Mouse (Mus musculus): ENCODE results near the gene Tmem176b. TPM values are rescaled to one million over a fixed set of nuclear protein-coding genes. Genes with fewer than 3 reads are reported as not detected.
"Not testable (repeated sequence)": the region's sequence is repeated elsewhere in the genome, so short reads cannot be mapped to it uniquely, and the experiment has no call there.

Tmem176b gene
- 10 to 100 TPM in 9 of 26 experiments, 1 to 10 TPM in 16, under 1 TPM in 1; 0.70 to 33.6 (median 6.5) TPM for total RNA-seq (2018; cell fraction: chromatin; rRNA removed)
- 100 to 1,000 TPM in 8 of 26 experiments, 10 to 100 TPM in 18; 31.3 to 123 (median 52.8) TPM for total RNA-seq (2018; cell fraction: cytosol; rRNA removed)
- total RNA-seq (2018; cell fraction: nucleus; rRNA removed) = 10 to 100 TPM; 13.8 to 98.6 (median 43.3) TPM
- polyA plus RNA-seq (2018) = 20.8 to 122 TPM (median 51.6 TPM) in 3 replicates

- Histone ChIP-seq H3K36me3 (ENCODE audit: inconsistent target) (peaks cover 4% of the 10 kb centered on the region; the same call in 1 of the 2 replicates), H3K79me2 (ENCODE audit: inconsistent target) (peaks cover 4% of the 10 kb centered on the region; the same call in 1 of the 2 replicates), H3K27ac (no peak within 1 kb of the TSS), H3K4me3 (ENCODE audit: inconsistent target) (no peak within 1 kb of the TSS; the same call in 1 of the 2 replicates)
- 38% methylated on average over 6 of the region's 6 CpGs for WGBS (ENCODE audit: missing documents)
Observed at GRCm38 (mm10) chr6:48840973-48841625, at the start of gene Tmem176b. TSS of gene Tmem176b (minus strand) at chr6:48841496.

DNA sequence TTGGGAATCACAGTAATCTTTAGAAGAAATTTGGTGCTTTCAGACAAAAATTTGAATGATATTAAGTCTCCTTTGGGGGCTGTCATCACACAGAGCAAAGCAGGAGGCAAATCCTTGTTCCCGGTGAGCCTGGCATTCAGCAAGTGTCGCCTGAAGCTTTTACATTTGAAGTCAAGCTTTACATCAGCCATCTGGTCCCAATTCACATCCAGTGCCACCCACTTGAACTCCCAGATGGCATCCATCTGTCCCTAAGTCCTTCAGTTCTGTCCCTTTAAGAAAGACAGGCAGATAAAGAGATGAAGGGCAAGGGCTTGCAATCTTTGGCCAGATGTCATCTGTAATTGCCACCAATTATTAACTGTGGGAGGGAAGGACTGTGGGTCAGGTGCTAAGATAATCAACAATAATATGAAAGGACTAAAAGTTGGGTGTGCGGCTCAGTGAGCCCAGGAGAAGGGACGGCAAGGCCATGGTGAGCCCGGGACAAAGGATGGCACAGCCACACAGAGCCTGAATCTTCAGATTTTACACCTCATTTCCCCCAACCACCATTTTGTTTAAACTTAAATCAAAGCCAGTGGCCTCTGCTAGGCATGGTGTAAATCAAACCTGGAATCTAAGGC lies 35.3 kb upstream of the Tmem176b start:
- H3K79me2 ChIP-seq (ENCODE audit: inconsistent target) = no peaks in the 10 kb centered on the region
- 94% methylated on average over 5 of the region's 5 CpGs for WGBS (ENCODE audit: missing documents)
- no peaks in the 10 kb centered on the region for H3K36me3 ChIP-seq (ENCODE audit: inconsistent target)
- no peak overlapping the region for H3K4me3 ChIP-seq (ENCODE audit: inconsistent target)
- no peak overlapping the region for H3K27ac ChIP-seq

DNA sequence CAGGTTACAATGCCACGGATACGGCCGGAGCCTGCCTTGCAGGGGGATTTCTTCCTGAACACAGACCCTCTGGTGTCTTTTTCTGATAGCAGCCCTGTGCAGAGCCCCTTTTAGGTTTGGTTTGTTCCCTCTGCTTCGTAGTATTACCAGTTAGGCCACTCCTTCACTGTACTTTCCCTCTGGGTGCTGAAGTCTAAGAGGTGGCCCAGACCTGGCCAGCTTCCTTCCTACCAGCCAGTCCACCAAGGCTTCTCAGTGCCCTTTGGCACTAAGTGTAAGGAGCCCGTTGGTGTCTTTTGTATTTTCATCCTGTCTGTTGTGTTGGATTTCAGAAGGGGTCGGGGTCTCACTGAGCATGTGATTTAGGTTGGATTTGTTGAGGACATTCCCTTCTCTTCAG lies 34.2 kb upstream of the Tmem176b start:
- Histone ChIP-seq H3K36me3 (ENCODE audit: inconsistent target) (no peaks in the 10 kb centered on the region), H3K4me3 (ENCODE audit: inconsistent target) (no peak overlapping the region), H3K79me2 (ENCODE audit: inconsistent target) (no peaks in the 10 kb centered on the region), H3K27ac (no peak overlapping the region)
- 82% methylated on average over 6 of the region's 6 CpGs for WGBS (ENCODE audit: missing documents)

DNA sequence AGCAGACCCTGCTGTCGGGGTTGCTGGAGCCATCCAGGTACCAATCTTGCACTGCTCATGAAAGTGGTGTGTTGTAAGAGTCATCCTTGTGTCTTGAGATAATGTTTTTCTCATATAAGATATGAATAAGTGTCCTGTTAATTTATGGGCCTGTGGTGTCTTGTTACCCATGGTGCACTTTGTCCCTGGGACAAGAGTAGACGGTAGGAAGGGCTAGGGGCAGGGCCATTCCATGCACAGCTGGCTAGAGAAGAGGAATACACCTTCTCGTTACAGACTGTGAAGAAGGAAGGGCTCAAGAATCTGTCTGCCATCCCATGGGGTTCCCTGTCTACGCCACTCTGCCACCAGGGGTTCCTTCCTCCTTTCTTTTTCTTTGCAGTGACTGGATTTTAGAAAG lies 33.3 kb upstream of the Tmem176b start:
- Histone ChIP-seq H3K27ac (no peak overlapping the region), H3K79me2 (ENCODE audit: inconsistent target) (no peaks in the 10 kb centered on the region), H3K4me3 (ENCODE audit: inconsistent target) (no peak overlapping the region), H3K36me3 (ENCODE audit: inconsistent target) (no peaks in the 10 kb centered on the region)
- WGBS (ENCODE audit: missing documents) = 78% methylated on average over 3 of the region's 4 CpGs

DNA sequence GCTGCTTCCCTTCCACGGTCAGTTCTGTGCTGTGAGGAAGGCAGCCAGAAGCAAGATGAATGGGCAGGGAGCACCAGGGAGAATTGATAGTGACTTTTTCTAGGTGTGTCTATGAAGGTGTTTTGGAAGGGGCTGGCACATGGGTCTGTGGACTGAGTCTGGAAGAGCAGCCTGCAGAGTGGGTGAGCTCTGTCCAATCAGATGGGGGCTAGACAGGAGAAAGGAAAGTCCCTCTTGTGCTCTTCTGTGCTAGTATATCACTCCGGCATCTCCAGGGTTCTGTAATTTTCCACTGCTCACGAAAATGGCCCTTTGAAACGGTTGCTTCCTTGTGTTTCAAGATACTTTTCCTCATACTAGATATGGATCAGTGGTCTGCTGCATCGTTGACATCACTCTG lies 31.3 kb upstream of the Tmem176b start, which contains the start of gene Aoc1:
TSS of gene Aoc1 (plus strand) at position 301 of the 400 bp plus-strand sequence.
- 76% methylated on average over 5 of the region's 5 CpGs for WGBS (ENCODE audit: missing documents)
- H3K36me3 ChIP-seq (ENCODE audit: inconsistent target) = no peaks in the 10 kb centered on the region

DNA sequence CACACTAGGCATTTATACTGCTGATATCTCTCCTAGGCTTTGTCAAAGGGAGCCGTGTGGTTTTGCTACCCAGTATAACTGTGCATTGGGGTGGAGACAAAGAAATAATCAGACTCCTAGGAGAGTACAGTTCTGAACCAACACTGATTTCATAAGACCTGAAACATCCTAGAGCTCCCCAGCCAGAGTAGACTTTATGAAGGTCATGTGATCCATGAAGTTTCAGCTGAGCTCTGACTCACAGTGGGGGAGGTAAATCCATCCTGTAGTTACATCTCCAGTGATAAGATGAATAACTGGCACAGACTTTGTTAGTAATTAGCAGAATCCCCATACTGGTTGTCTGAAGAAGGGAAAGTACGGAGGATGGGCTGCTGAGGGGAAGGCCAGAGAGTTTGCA lies 28.5 kb upstream of the Tmem176b start:
- WGBS (ENCODE audit: missing documents) = 79% methylated on average over 2 of the region's 2 CpGs
- Histone ChIP-seq H3K36me3 (ENCODE audit: inconsistent target) (no peaks in the 10 kb centered on the region), H3K79me2 (ENCODE audit: inconsistent target) (no peaks in the 10 kb centered on the region), H3K27ac (no peak overlapping the region), H3K4me3 (ENCODE audit: inconsistent target) (no peak overlapping the region)

More for the DNA sequence above, 31.3 kb upstream of the Tmem176b start, which contains the start of gene Aoc1:
- H3K79me2 ChIP-seq (ENCODE audit: inconsistent target) = no peaks in the 10 kb centered on the region
- H3K27ac ChIP-seq = no peak within 1 kb of the TSS
- H3K4me3 ChIP-seq (ENCODE audit: inconsistent target) = no peak within 1 kb of the TSS

GRCm38 (mm10) chr6:48867158-48867557 lies 25.9 kb upstream of the Tmem176b start:
- WGBS (ENCODE audit: missing documents) = 97% methylated on average over 4 of the region's 4 CpGs
- H3K79me2 ChIP-seq (ENCODE audit: inconsistent target) = no peaks in the 10 kb centered on the region
- no peak overlapping the region for H3K4me3 ChIP-seq (ENCODE audit: inconsistent target)
- H3K36me3 ChIP-seq (ENCODE audit: inconsistent target) = no peaks in the 10 kb centered on the region
- H3K27ac ChIP-seq = no peak overlapping the region

DNA sequence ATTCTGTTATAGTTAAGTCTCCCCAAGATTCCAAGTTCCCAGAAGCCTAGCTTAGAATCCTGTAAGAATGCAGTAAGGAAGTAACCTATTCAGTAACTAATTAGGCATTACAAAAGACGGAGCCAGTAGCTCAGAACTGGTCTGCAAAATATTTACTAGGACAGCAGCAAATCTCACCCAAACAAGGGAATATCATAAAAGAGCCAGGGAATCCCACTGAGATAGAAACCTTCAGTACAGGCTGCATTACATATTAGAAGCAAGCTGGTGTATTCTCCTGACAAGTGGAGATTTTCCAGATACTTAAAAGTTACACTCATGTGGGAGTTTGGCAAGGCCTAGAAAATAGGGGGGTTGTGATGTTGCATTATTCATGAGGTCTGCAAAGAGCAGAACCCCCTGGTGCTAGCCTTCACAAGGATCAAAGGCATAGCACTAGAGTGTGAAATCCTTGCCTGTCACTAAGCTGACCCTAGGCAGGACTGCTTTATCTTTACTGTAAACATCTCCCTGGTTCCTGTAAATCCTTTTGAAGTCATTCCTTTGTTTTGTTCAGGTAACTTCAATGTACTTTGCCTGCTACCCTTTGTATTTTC lies 25.2 kb upstream of the Tmem176b start:
- H3K36me3 ChIP-seq (ENCODE audit: inconsistent target); H3K79me2 ChIP-seq (ENCODE audit: inconsistent target); H3K4me3 ChIP-seq (ENCODE audit: inconsistent target); H3K27ac ChIP-seq: not testable (repeated sequence)
- WGBS (ENCODE audit: missing documents) = 100% methylated on average over 1 of the region's 1 CpGs

GRCm38 (mm10) chr6:48865152-48865745 lies 24.0 kb upstream of the Tmem176b start:
- Histone ChIP-seq H3K27ac (no peak overlapping the region), H3K36me3 (ENCODE audit: inconsistent target) (no peaks in the 10 kb centered on the region), H3K79me2 (ENCODE audit: inconsistent target) (no peaks in the 10 kb centered on the region), H3K4me3 (ENCODE audit: inconsistent target) (no peak overlapping the region)
- WGBS (ENCODE audit: missing documents) = 93% methylated on average over 1 of the region's 1 CpGs

GRCm38 (mm10) chr6:48864723-48865122 lies 23.4 kb upstream of the Tmem176b start:
- WGBS (ENCODE audit: missing documents) = 90% methylated on average over 3 of the region's 3 CpGs
- no peak overlapping the region for H3K4me3 ChIP-seq (ENCODE audit: inconsistent target)
- H3K79me2 ChIP-seq (ENCODE audit: inconsistent target) = no peaks in the 10 kb centered on the region
- no peak overlapping the region for H3K27ac ChIP-seq
- no peaks in the 10 kb centered on the region for H3K36me3 ChIP-seq (ENCODE audit: inconsistent target)

- Histone ChIP-seq H3K27ac (no peak overlapping the region), H3K36me3 (ENCODE audit: inconsistent target) (no peaks in the 10 kb centered on the region), H3K79me2 (ENCODE audit: inconsistent target) (no peaks in the 10 kb centered on the region), H3K4me3 (ENCODE audit: inconsistent target) (no peak overlapping the region)
- 90% methylated on average over 3 of the region's 3 CpGs for WGBS (ENCODE audit: missing documents)
Observed at GRCm38 (mm10) chr6:48864181-48864580, 22.9 kb upstream of the Tmem176b start.

GRCm38 (mm10) chr6:48863488-48863887 lies 22.2 kb upstream of the Tmem176b start:
- H3K4me3 ChIP-seq (ENCODE audit: inconsistent target) = no peak overlapping the region
- 96% methylated on average over 3 of the region's 7 CpGs for WGBS (ENCODE audit: missing documents)
- H3K79me2 ChIP-seq (ENCODE audit: inconsistent target) = no peaks in the 10 kb centered on the region
- no peak overlapping the region for H3K27ac ChIP-seq
- no peaks in the 10 kb centered on the region for H3K36me3 ChIP-seq (ENCODE audit: inconsistent target)

DNA sequence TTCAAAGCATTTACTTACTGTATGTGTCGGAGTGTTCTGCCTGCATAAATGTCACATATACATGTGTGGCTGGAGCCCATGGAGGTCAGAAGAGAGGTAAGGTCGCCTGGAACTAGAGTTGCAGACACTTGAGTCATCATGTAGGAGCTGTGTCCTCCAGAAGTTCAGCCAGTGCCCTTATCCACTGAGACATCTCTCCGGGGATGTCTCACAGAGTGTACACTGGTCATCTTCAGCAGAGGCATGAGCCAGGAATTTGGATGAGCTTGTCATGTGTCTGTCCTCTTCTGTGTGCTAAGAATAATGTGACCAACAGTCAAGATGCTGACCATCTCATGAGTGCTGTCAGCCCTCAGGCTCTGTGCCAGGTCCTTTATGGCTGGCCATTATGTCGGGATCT lies 21.5 kb upstream of the Tmem176b start:
- 87% methylated on average over 4 of the region's 4 CpGs for WGBS (ENCODE audit: missing documents)
- H3K27ac ChIP-seq = no peak overlapping the region
- no peaks in the 10 kb centered on the region for H3K36me3 ChIP-seq (ENCODE audit: inconsistent target)
- H3K4me3 ChIP-seq (ENCODE audit: inconsistent target) = no peak overlapping the region
- H3K79me2 ChIP-seq (ENCODE audit: inconsistent target) = no peaks in the 10 kb centered on the region

- WGBS (ENCODE audit: missing documents) = 93% methylated on average over 12 of the region's 12 CpGs
- no peak overlapping the region for H3K27ac ChIP-seq
- no peak overlapping the region for H3K4me3 ChIP-seq (ENCODE audit: inconsistent target)
- H3K36me3 ChIP-seq (ENCODE audit: inconsistent target) = no peaks in the 10 kb centered on the region
- no peaks in the 10 kb centered on the region for H3K79me2 ChIP-seq (ENCODE audit: inconsistent target)
Observed at GRCm38 (mm10) chr6:48861616-48862280, 20.5 kb upstream of the Tmem176b start.

Data from macrophage (primary cell).